Mouse (Mus musculus) olfactory bulb, adult 2 months (tissue): ENCODE results near the gene Nfe2l1. TPM values are rescaled to one million over a fixed set of nuclear protein-coding genes. Genes with fewer than 3 reads are reported as not detected.

ENCODE experiments used
- H3K27ac ChIP-seq: fragments of 200-500 bp; 2 replicates; pipeline ENCODE4 v1.5.1; 2012; ENCODE audit warnings: low read depth, low read length; ENCODE audit not compliant: insufficient read depth
- H3K4me1 ChIP-seq: fragments of 200-500 bp; 2 replicates; pipeline ENCODE4 v1.6.1; 2012; ENCODE audit warnings: low read length; ENCODE audit not compliant: control insufficient read depth, insufficient read depth
- H3K4me3 ChIP-seq: fragments of 200-500 bp; 2 replicates; pipeline ENCODE4 v1.5.1; 2012; ENCODE audit warnings: mild to moderate bottlenecking, low read depth, low read length, moderate library complexity; ENCODE audit not compliant: insufficient read depth
- CTCF ChIP-seq: fragments of 200-500 bp; IDR thresholded peaks from 2 replicates; pipeline ENCODE4 v1.5.1; 2012; ENCODE audit warnings: low read depth, mild to moderate bottlenecking, low read length, moderate library complexity; ENCODE audit not compliant: insufficient read depth
- POLR2A ChIP-seq: fragments of 200-500 bp; IDR thresholded peaks from 2 replicates; pipeline ENCODE4 v1.6.1; 2012; ENCODE audit warnings: mild to moderate bottlenecking, low read depth, low read length, moderate library complexity; ENCODE audit not compliant: insufficient read depth
- WGBS: fragments of 180-500 bp; shearing (Covaris S2); methylation state at CpG from one replicate; pipeline ENCODE4 v1.1.7; 2018; 5-methylcytosine and 5-hydroxymethylcytosine counted together
- polyA plus RNA-seq: library from polyadenylated mRNA; stranded (reverse); fragments of >200 nt; gene quantifications from 2 replicates; pipeline ENCODE4 v1.2.4, GENCODE M21; 2012; ENCODE audit warnings: low replicate concordance; ENCODE audit not compliant: missing spikeins, insufficient read depth, insufficient read length

Gene Nfe2l1
- polyA plus RNA-seq, 1 experiment = not detected

GRCm38 (mm10) chr11:96827062-96827581 lies 2.6 kb downstream of the Nfe2l1 start:
- peaks cover 36% of the 10 kb centered on the region for H3K4me1 ChIP-seq
- TF ChIP-seq POLR2A (no peak), CTCF (no peak)
- H3K4me3 ChIP-seq = no peak overlapping the region
- H3K27ac ChIP-seq = no peak overlapping the region
- WGBS = 60% methylated on average over 12 of the region's 12 CpGs

- Histone ChIP-seq H3K4me3 (no peak overlapping the region), H3K27ac (no peak overlapping the region), H3K4me1 (peaks cover 36% of the 10 kb centered on the region)
- WGBS = 75% methylated on average over 2 of the region's 2 CpGs
- TF ChIP-seq POLR2A (no peak), CTCF (no peak)
Measured at GRCm38 (mm10) chr11:96826481-96826880, 3.3 kb downstream of the Nfe2l1 start.

- WGBS = 19% methylated on average over 7 of the region's 7 CpGs
- Histone ChIP-seq H3K4me3 (no peak overlapping the region), H3K27ac (peak overlapping the region; percentile 93), H3K4me1 (peaks cover 38% of the 10 kb centered on the region)
- TF ChIP-seq CTCF = no peak
- no peak for TF ChIP-seq POLR2A
Measured at GRCm38 (mm10) chr11:96824783-96825495, 4.8 kb downstream of the Nfe2l1 start.

- Histone ChIP-seq H3K4me3 (peak overlapping the region; percentile 59), H3K27ac (peak overlapping the region; percentile 93), H3K4me1 (peaks cover 42% of the 10 kb centered on the region)
- WGBS = under 1% methylated on average over 26 of the region's 26 CpGs
- TF ChIP-seq POLR2A (no peak), CTCF (no peak)
Measured at GRCm38 (mm10) chr11:96823880-96824782, 5.6 kb downstream of the Nfe2l1 start.

GRCm38 (mm10) chr11:96823471-96823837 lies 6.3 kb downstream of the Nfe2l1 start:
- peak overlapping the region; percentile 42; the same call in 1 of the 2 replicates for H3K27ac ChIP-seq
- peak overlapping the region; percentile 59 for H3K4me3 ChIP-seq
- peaks cover 49% of the 10 kb centered on the region for H3K4me1 ChIP-seq
- no peak for TF ChIP-seq POLR2A
- no peak for TF ChIP-seq CTCF
- WGBS = 5% methylated on average over 13 of the region's 13 CpGs

GRCm38 (mm10) chr11:96822675-96823470 lies 6.9 kb downstream of the Nfe2l1 start:
- H3K4me3 ChIP-seq = peak overlapping the region; percentile 59
- H3K4me1 ChIP-seq = peaks cover 54% of the 10 kb centered on the region
- no peak overlapping the region for H3K27ac ChIP-seq
- 26% methylated on average over 4 of the region's 4 CpGs for WGBS
- no peak for TF ChIP-seq POLR2A
- TF ChIP-seq CTCF = no peak

- H3K27ac ChIP-seq = no peak overlapping the region
- peaks cover 49% of the 10 kb centered on the region for H3K4me1 ChIP-seq
- TF ChIP-seq POLR2A (no peak), CTCF (no peak)
- H3K4me3 ChIP-seq = no peak overlapping the region
- 90% methylated on average over 10 of the region's 10 CpGs for WGBS
Measured at GRCm38 (mm10) chr11:96821956-96822355, 7.8 kb downstream of the Nfe2l1 start.

GRCm38 (mm10) chr11:96818128-96818710 lies 11.5 kb downstream of the Nfe2l1 start:
- TF ChIP-seq CTCF = no peak
- no peak for TF ChIP-seq POLR2A
- 70% methylated on average over 8 of the region's 8 CpGs for WGBS
- H3K4me3 ChIP-seq = no peak overlapping the region
- H3K4me1 ChIP-seq = peaks cover 28% of the 10 kb centered on the region
- H3K27ac ChIP-seq = no peak overlapping the region
